Mouse (Mus musculus): ENCODE data around the gene Prg2.

DNA sequence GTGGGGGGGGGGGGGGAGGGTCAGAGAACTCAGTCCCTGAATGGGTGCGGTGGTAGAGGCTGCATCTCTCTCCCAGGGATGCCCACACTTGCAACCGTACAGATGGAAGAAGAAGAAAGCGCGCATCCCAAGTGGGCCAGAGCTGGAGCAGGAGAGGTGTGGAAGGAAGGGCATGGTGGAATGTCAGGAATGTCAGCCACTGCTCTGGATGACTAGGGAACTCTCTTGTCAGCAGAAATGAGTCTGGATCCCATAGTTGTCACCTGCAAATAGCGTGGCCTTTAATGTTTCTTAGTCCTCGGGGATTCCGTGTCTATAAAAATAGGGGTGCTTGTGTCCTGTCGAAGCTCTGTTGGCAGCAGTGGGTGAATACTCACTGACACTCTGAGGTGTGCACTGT is 22.3 kb downstream of the Prg2 start:
- TF ChIP-seq CTCF (IDR thresholded peaks at IDR 0.05; ENCODE audit: borderline replicate concordance, extremely low read depth, insufficient read depth, insufficient read length) (no peak), POLR2A (IDR thresholded peaks at IDR 0.05; ENCODE audit: borderline replicate concordance, extremely low read depth, insufficient read depth, insufficient read length, poor library complexity, severe bottlenecking) (no peak)
